Mouse (Mus musculus) MEL-GATA-1-ER (cell line): ENCODE data around the gene Fam83c.

ENCODE experiments used
- DNase-seq: peaks from one replicate; pipeline ENCODE4 v3.0.0-alpha.2; 2012; ENCODE audit warnings: low read depth; ENCODE audit errors: extremely low read depth

Gene Fam83c

GRCm38 (mm10) chr2:155798613-155799012 is 36.0 kb downstream of the Fam83c start:
- DNase-seq = no peak

GRCm38 (mm10) chr2:155794674-155795445 is 39.8 kb downstream of the Fam83c start:
- DNase-seq = no peak

GRCm38 (mm10) chr2:155792899-155793298 is 41.8 kb downstream of the Fam83c start:
- no peak for DNase-seq

GRCm38 (mm10) chr2:155787949-155788931 is 46.4 kb downstream of the Fam83c start:
- DNase-seq = no peak

- DNase-seq = peak; percentile 18
These were observed 47.7 kb downstream of the Fam83c start for GRCm38 (mm10) chr2:155786905-155787304.

- DNase-seq = no peak
These were observed 50.1 kb downstream of the Fam83c start for GRCm38 (mm10) chr2:155784534-155784933.

- no peak for DNase-seq
These were observed 55.1 kb downstream of the Fam83c start for GRCm38 (mm10) chr2:155779506-155779905.

- no peak for DNase-seq
These were observed 55.6 kb downstream of the Fam83c start for GRCm38 (mm10) chr2:155779066-155779465.

- DNase-seq = no peak
These were observed 56.6 kb downstream of the Fam83c start for GRCm38 (mm10) chr2:155778004-155778403.

GRCm38 (mm10) chr2:155777688-155777985 is 57.0 kb downstream of the Fam83c start:
- DNase-seq = no peak
